Mouse (Mus musculus): ENCODE data around the gene Tekt4.

The Tekt4 gene

GRCm38 (mm10) chr17:25454272-25454671, at the start of gene Tekt4:
Gene Tekt4, plus strand, starts transcription at chr17:25454615.
- no peak for DNase-seq (ENCODE audit: low spot score)

GRCm38 (mm10) chr17:25405224-25405895, 49.1 kb upstream of the Tekt4 start:
- DNase-seq (ENCODE audit: low spot score), result no peak

GRCm38 (mm10) chr17:25406011-25406441, 48.4 kb upstream of the Tekt4 start:
- DNase-seq (ENCODE audit: low spot score), result no peak

- DNase-seq (ENCODE audit: low spot score), result no peak
Measured at GRCm38 (mm10) chr17:25407352-25407751, 47.1 kb upstream of the Tekt4 start.

- DNase-seq (ENCODE audit: low spot score), result no peak
Measured at GRCm38 (mm10) chr17:25408302-25408999, 46.0 kb upstream of the Tekt4 start.

- DNase-seq (ENCODE audit: low spot score), result no peak
Measured at GRCm38 (mm10) chr17:25409621-25410020, 44.8 kb upstream of the Tekt4 start.

- no peak for DNase-seq (ENCODE audit: low spot score)
Measured at GRCm38 (mm10) chr17:25410180-25410579, 44.2 kb upstream of the Tekt4 start.

- no peak for DNase-seq (ENCODE audit: low spot score)
Measured at GRCm38 (mm10) chr17:25410786-25411185, 43.6 kb upstream of the Tekt4 start.

GRCm38 (mm10) chr17:25411251-25411650, 43.2 kb upstream of the Tekt4 start:
- no peak for DNase-seq (ENCODE audit: low spot score)

- DNase-seq (ENCODE audit: low spot score), result no peak
Measured at GRCm38 (mm10) chr17:25414209-25414608, 40.2 kb upstream of the Tekt4 start.

GRCm38 (mm10) chr17:25414917-25415316, 39.5 kb upstream of the Tekt4 start:
- no peak for DNase-seq (ENCODE audit: low spot score)

GRCm38 (mm10) chr17:25415421-25415913, 38.9 kb upstream of the Tekt4 start:
- DNase-seq (ENCODE audit: low spot score), result no peak

GRCm38 (mm10) chr17:25416219-25416618, 38.2 kb upstream of the Tekt4 start:
- DNase-seq (ENCODE audit: low spot score), result no peak

- no peak for DNase-seq (ENCODE audit: low spot score)
Measured at GRCm38 (mm10) chr17:25417990-25418389, 36.4 kb upstream of the Tekt4 start.

GRCm38 (mm10) chr17:25418926-25419325, 35.5 kb upstream of the Tekt4 start:
- DNase-seq (ENCODE audit: low spot score), result no peak

GRCm38 (mm10) chr17:25420998-25421397, 33.4 kb upstream of the Tekt4 start:
- no peak for DNase-seq (ENCODE audit: low spot score)

- no peak for DNase-seq (ENCODE audit: low spot score)
Measured at GRCm38 (mm10) chr17:25424526-25425080, 29.8 kb upstream of the Tekt4 start.

- DNase-seq (ENCODE audit: low spot score), result no peak
Measured at GRCm38 (mm10) chr17:25425996-25426395, 28.4 kb upstream of the Tekt4 start.

- DNase-seq (ENCODE audit: low spot score), result no peak
Measured at GRCm38 (mm10) chr17:25427441-25427840, 27.0 kb upstream of the Tekt4 start.

GRCm38 (mm10) chr17:25429240-25429639, 25.2 kb upstream of the Tekt4 start:
- no peak for DNase-seq (ENCODE audit: low spot score)

- no peak for DNase-seq (ENCODE audit: low spot score)
Measured at GRCm38 (mm10) chr17:25429886-25430285, 24.5 kb upstream of the Tekt4 start.

GRCm38 (mm10) chr17:25430534-25430933, 23.9 kb upstream of the Tekt4 start:
- DNase-seq (ENCODE audit: low spot score), result no peak

Measured in layer of hippocampus, adult 9-10 months (tissue).